In the genomic region with DNA sequence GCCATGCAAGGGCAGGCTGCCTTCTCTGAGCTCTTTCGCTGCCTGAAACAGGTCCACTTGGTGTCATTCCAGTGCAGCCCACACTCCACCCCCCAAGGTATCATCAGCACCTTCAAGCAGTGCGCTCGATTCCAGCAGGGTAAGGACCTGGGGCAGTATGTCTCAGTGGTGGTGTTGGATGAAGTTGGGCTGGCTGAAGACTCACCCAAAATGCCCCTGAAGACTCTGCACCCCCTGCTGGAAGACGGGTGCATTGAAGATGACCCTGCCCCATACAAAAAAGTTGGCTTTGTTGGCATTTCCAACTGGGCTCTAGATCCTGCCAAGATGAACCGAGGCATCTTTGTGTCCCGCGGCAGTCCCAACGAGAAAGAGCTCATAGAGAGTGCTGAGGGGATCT, we compare ENCODE assay signal across 13 mouse cellular contexts. TPM values are rescaled to one million over a fixed set of nuclear protein-coding genes. Genes with fewer than 3 reads are reported as not detected.
DNase-seq lines count a peak whose midpoint lies in the region; ATAC-seq and TF ChIP-seq lines count a peak whose summit lies in the region.
"Had no signal": no experiment of that assay in that cellular context is flagged by ENCODE, and none has a peak within 500 bp of the region (broad histone marks: within the 10 kb centered on the region; RNA-seq: fewer than 3 reads in every experiment).

No protein-coding gene starts in this region.

- no peak for DNase-seq in heart, adult 2 months
- no peak for DNase-seq in heart, embryonic 10.5 days (ENCODE audit: low spot score)
- no peak for DNase-seq in midbrain, postnatal 0 days (ENCODE audit: low spot score)
- DNase-seq in adipocyte (ENCODE audit: low spot score): peak; percentile 18
- DNase-seq in thymus, postnatal 4 days: peak; percentile 66
- no peak for DNase-seq in ovary, postnatal 36 days (ENCODE audit: low spot score)
- DNase-seq: adrenal gland, postnatal 14 days had no signal

- no peak for TF ChIP-seq POLR2A in heart, adult 2 months (IDR thresholded peaks at IDR 0.05; ENCODE audit: insufficient read depth, low read depth, low read length)

- peak; percentile 47 for TF ChIP-seq CTCF in heart, adult 2 months (IDR thresholded peaks at IDR 0.05)
- TF ChIP-seq CTCF in midbrain, postnatal 0 days (IDR thresholded peaks at IDR 0.05): 0 out of 2 replicates have a peak, but pooled peaks have one; percentile 7

- no peaks in the 10 kb centered on the region for H3K27me3 ChIP-seq in heart, adult 2 months (ENCODE audit: control insufficient read depth, insufficient read depth, low read length)
- H3K27me3 ChIP-seq in heart, embryonic 10.5 days (ENCODE audit: insufficient read depth, poor library complexity, severe bottlenecking): no peaks in the 10 kb centered on the region
- H3K27me3 ChIP-seq in midbrain, postnatal 0 days (ENCODE audit: insufficient read depth, low read length): no peaks in the 10 kb centered on the region
- H3K27me3 ChIP-seq in midbrain, embryonic 13.5 days: no peaks in the 10 kb centered on the region
- H3K27me3 ChIP-seq: embryonic facial prominence, embryonic 13.5 days; forebrain, embryonic 15.5 days; limb, embryonic 12.5 days had no signal

- no peaks in the 10 kb centered on the region for H3K9me3 ChIP-seq in heart, embryonic 10.5 days
- no peaks in the 10 kb centered on the region for H3K9me3 ChIP-seq in midbrain, postnatal 0 days (ENCODE audit: low read length)
- H3K9me3 ChIP-seq in midbrain, embryonic 13.5 days: no peaks in the 10 kb centered on the region
- H3K9me3 ChIP-seq: embryonic facial prominence, embryonic 13.5 days; forebrain, embryonic 15.5 days; G1E; limb, embryonic 12.5 days had no signal

- ATAC-seq in midbrain, postnatal 0 days (ENCODE audit: low FRiP score): no peak
- no peak for ATAC-seq in midbrain, embryonic 13.5 days
- ATAC-seq: forebrain, embryonic 15.5 days; intestine, embryonic 16.5 days had no signal

- no peaks in the 10 kb centered on the region for H3K4me1 ChIP-seq in heart, adult 2 months (ENCODE audit: control insufficient read depth, insufficient read depth, low read length)
- H3K4me1 ChIP-seq in heart, embryonic 10.5 days: no peaks in the 10 kb centered on the region
- H3K4me1 ChIP-seq in midbrain, postnatal 0 days (ENCODE audit: insufficient read depth, low read length): no peaks in the 10 kb centered on the region
- H3K4me1 ChIP-seq in midbrain, embryonic 13.5 days (replicated peaks): no peaks in the 10 kb centered on the region
- H3K4me1 ChIP-seq: embryonic facial prominence, embryonic 13.5 days; forebrain, embryonic 15.5 days had no signal

- intact Hi-C loops in heart, adult 2 months (cut with DNase I): no loop called here

- no peak overlapping the region for H3K4me2 ChIP-seq in midbrain, postnatal 0 days (ENCODE audit: low read depth, low read length, poor library complexity, severe bottlenecking)
- no peak overlapping the region for H3K4me2 ChIP-seq in midbrain, embryonic 13.5 days (replicated peaks)
- H3K4me2 ChIP-seq: embryonic facial prominence, embryonic 13.5 days; forebrain, embryonic 15.5 days; limb, embryonic 12.5 days had no signal

- 93% methylated on average over 8 of the region's 8 CpGs for WGBS in heart, adult 2 months
- 89% methylated on average over 8 of the region's 8 CpGs for WGBS in heart, embryonic 10.5 days
- WGBS in midbrain, postnatal 0 days: 91% methylated on average over 8 of the region's 8 CpGs
- WGBS in midbrain, embryonic 13.5 days: 93% methylated on average over 8 of the region's 8 CpGs

- no peaks in the 10 kb centered on the region for H3K79me2 ChIP-seq in heart, adult 2 months (replicated peaks; ENCODE audit: control insufficient read depth, insufficient read depth, low read length)

- no peak overlapping the region for H3K4me3 ChIP-seq in heart, adult 2 months
- no peak overlapping the region for H3K4me3 ChIP-seq in heart, embryonic 10.5 days
- H3K4me3 ChIP-seq in midbrain, postnatal 0 days (ENCODE audit: low read depth, low read length): no peak overlapping the region
- no peak overlapping the region for H3K4me3 ChIP-seq in midbrain, embryonic 13.5 days (replicated peaks)
- H3K4me3 ChIP-seq: embryonic facial prominence, embryonic 13.5 days; forebrain, embryonic 15.5 days; limb, embryonic 12.5 days had no signal

- no peak for TF ChIP-seq EP300 in heart, adult 2 months (IDR thresholded peaks at IDR 0.05; ENCODE audit: insufficient read depth, low read depth, low read length)

- no peaks in the 10 kb centered on the region for H3K36me3 ChIP-seq in heart, adult 2 months (ENCODE audit: control insufficient read depth, insufficient read depth, low read length)
- peaks cover 82% of the 10 kb centered on the region for H3K36me3 ChIP-seq in heart, embryonic 10.5 days
- no peaks in the 10 kb centered on the region for H3K36me3 ChIP-seq in midbrain, postnatal 0 days (ENCODE audit: insufficient read depth, low read length)
- no peaks in the 10 kb centered on the region for H3K36me3 ChIP-seq in midbrain, embryonic 13.5 days
- H3K36me3 ChIP-seq: embryonic facial prominence, embryonic 13.5 days; forebrain, embryonic 15.5 days had no signal

- no peak overlapping the region for H3K9ac ChIP-seq in heart, adult 2 months (ENCODE audit: low read depth, low read length)
- no peak overlapping the region for H3K9ac ChIP-seq in midbrain, postnatal 0 days (replicated peaks; ENCODE audit: low read length, poor library complexity, severe bottlenecking)
- H3K9ac ChIP-seq in midbrain, embryonic 13.5 days (replicated peaks): no peak overlapping the region
- H3K9ac ChIP-seq: embryonic facial prominence, embryonic 13.5 days; forebrain, embryonic 15.5 days; limb, embryonic 12.5 days had no signal

- no peak overlapping the region for H3K27ac ChIP-seq in heart, adult 2 months
- H3K27ac ChIP-seq in heart, embryonic 10.5 days: no peak overlapping the region
- no peak overlapping the region for H3K27ac ChIP-seq in midbrain, postnatal 0 days (ENCODE audit: low read depth, low read length)
- H3K27ac ChIP-seq in midbrain, embryonic 13.5 days: no peak overlapping the region
- H3K27ac ChIP-seq: embryonic facial prominence, embryonic 13.5 days; forebrain, embryonic 15.5 days; limb, embryonic 12.5 days had no signal

RNA-seq across cellular contexts. Expression of a gene that starts 48.9 kb away (rescaled TPM):
- total RNA-seq in heart, adult 2 months (2021): 1 to 10 TPM; 6.9 to 7.3 TPM
- polyA plus RNA-seq in heart, adult 2 months (2012; rRNA removed): 6.9 and 8.3 TPM in 2 replicates
- 16.2 and 17.2 TPM in 2 replicates for polyA plus RNA-seq in heart, embryonic 10.5 days (2016; fragmentation: Nextera tagmentation; extraction: Ambion mirVana)
- total RNA-seq in midbrain, postnatal 0 days (2014; rRNA removed): 36.7 and 42.0 TPM in 2 replicates
- polyA plus RNA-seq in midbrain, postnatal 0 days (2015; fragmentation: Nextera tagmentation; extraction: Ambion mirVana): 13.2 and 13.3 TPM in 2 replicates
- 22.8 and 22.9 TPM in 2 replicates for polyA plus RNA-seq in midbrain, embryonic 13.5 days (2015; fragmentation: Nextera tagmentation; extraction: Ambion mirVana)

RNA-seq across cellular contexts. Expression of a gene that starts 49.3 kb away (rescaled TPM):
- 10 to 100 TPM; 12.0 to 13.1 TPM for total RNA-seq in heart, adult 2 months (2021)
- 10.4 and 19.2 TPM in 2 replicates for polyA plus RNA-seq in heart, adult 2 months (2012; rRNA removed)
- 7.5 and 9.5 TPM in 2 replicates for polyA plus RNA-seq in heart, embryonic 10.5 days (2016; fragmentation: Nextera tagmentation; extraction: Ambion mirVana)
- 6.9 and 9.0 TPM in 2 replicates for total RNA-seq in midbrain, postnatal 0 days (2014; rRNA removed)
- polyA plus RNA-seq in midbrain, postnatal 0 days (2015; fragmentation: Nextera tagmentation; extraction: Ambion mirVana): 0.64 and 0.74 TPM in 2 replicates
- polyA plus RNA-seq in midbrain, embryonic 13.5 days (2015; fragmentation: Nextera tagmentation; extraction: Ambion mirVana): 0.66 and 0.84 TPM in 2 replicates

Comparison
In these comparisons a context has a peak if more than half of its experiments do, and no peak if none do; other contexts are left out.
1. DNase-seq: peak in adipocyte (single experiment) and thymus, postnatal 4 days (single experiment); none in heart, adult 2 months (0 of 2), heart, embryonic 10.5 days (single experiment), midbrain, postnatal 0 days (single experiment) and ovary, postnatal 36 days (single experiment).